Mouse (Mus musculus) hindbrain, embryonic 10.5 days (tissue): Measurements from ENCODE around the gene Gsto1. TPM values are rescaled to one million over a fixed set of nuclear protein-coding genes. Genes with fewer than 3 reads are reported as not detected.

Experiments used
- DNase-seq: peaks from one replicate; pipeline ENCODE4 v3.0.0-alpha.2; 2017; ENCODE audit warnings: low spot score
- H3K27ac ChIP-seq: fragments of 300-500 bp; sonication (generic); 2 replicates; pipeline ENCODE4 v1.5.1; 2016; ENCODE audit warnings: mild to moderate bottlenecking, moderate library complexity
- H3K27me3 ChIP-seq: fragments of 300-500 bp; sonication (generic); 2 replicates; pipeline ENCODE4 v1.6.1; 2016; ENCODE audit warnings: mild to moderate bottlenecking; ENCODE audit not compliant: poor library complexity, insufficient read depth, severe bottlenecking
- H3K36me3 ChIP-seq: fragments of 300-500 bp; sonication (generic); 2 replicates; pipeline ENCODE4 v1.6.1; 2016; ENCODE audit warnings: mild to moderate bottlenecking, moderate library complexity
- H3K4me1 ChIP-seq: fragments of 300-500 bp; sonication (generic); replicated peaks from 2 replicates; pipeline ENCODE4 v1.6.1; 2016; ENCODE audit warnings: mild to moderate bottlenecking
- H3K4me3 ChIP-seq: fragments of 300-500 bp; sonication (generic); 2 replicates; pipeline ENCODE4 v1.5.1; 2016; ENCODE audit warnings: mild to moderate bottlenecking, moderate library complexity
- H3K9me3 ChIP-seq: fragments of 300-500 bp; sonication (generic); 2 replicates; pipeline ENCODE4 v1.6.1; 2016; ENCODE audit warnings: mild to moderate bottlenecking, moderate library complexity
- WGBS: fragments of 180-500 bp; shearing (Covaris S2); methylation state at CpG from one replicate; pipeline ENCODE4 v1.1.7; 2016; 5-methylcytosine and 5-hydroxymethylcytosine counted together
- polyA plus RNA-seq: library from polyadenylated mRNA; unstranded; fragments of >200 nt; fragmentation: Nextera tagmentation; extraction: Ambion mirVana; gene quantifications from 2 replicates; pipeline ENCODE4 v1.2.1, GENCODE M21; 2016

Gene Gsto1
- polyA plus RNA-seq, 1 experiment from 2014 or later: 115 TPM

- DNase-seq: no peak
- Histone ChIP-seq H3K9me3 (no peaks in the 10 kb centered on the region), H3K27ac (peak overlapping the region; percentile 97), H3K27me3 (no peaks in the 10 kb centered on the region; the same call in 1 of the 2 replicates), H3K4me1 (peaks cover 13% of the 10 kb centered on the region; the same call in 1 of the 2 replicates), H3K36me3 (peaks cover 14% of the 10 kb centered on the region), H3K4me3 (peak overlapping the region; percentile 71)
- 83% methylated on average over 7 of the region's 7 CpGs for WGBS
Observed at GRCm38 (mm10) chr19:47864721-47865120, 10.0 kb downstream of the Gsto1 start.

- H3K4me3 ChIP-seq: peak within 1 kb of the TSS; percentile 71
- H3K9me3 ChIP-seq: no peaks in the 10 kb centered on the region
- no peaks in the 10 kb centered on the region; the same call in 1 of the 2 replicates for H3K27me3 ChIP-seq
- peak within 1 kb of the TSS; percentile 97 for H3K27ac ChIP-seq
- H3K4me1 ChIP-seq: peaks cover 13% of the 10 kb centered on the region; the same call in 1 of the 2 replicates
- DNase-seq: peak; percentile 95
- under 1% methylated on average over 49 of the region's 49 CpGs for WGBS
- peaks cover 14% of the 10 kb centered on the region for H3K36me3 ChIP-seq
Observed at GRCm38 (mm10) chr19:47865353-47865947, 10.7 kb downstream of the Gsto1 start, which contains the start of gene Gsto2. Gene Gsto2, plus strand, starts transcription at chr19:47865534.

- peaks cover 8% of the 10 kb centered on the region for H3K36me3 ChIP-seq
Observed at GRCm38 (mm10) chr19:47867628-47868175, 12.9 kb downstream of the Gsto1 start.

DNA sequence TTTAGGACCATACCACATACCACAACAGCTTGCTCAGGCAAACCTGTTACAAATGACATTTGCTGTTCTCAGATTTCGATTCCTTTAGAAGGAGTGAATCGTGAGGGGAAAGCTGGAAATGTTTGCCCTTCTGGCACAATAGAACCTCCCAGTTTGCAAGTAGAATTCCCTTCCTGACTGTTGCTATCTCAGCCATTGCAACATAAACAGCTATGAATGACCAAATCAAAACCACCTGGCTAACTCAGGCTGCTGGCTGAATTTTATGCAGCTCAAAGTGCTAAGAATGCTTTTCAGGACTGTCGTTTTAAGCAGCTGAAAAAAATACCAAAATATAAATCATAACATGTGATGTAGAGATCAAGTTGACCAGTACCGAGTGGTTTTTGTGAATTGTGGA lies 14.2 kb downstream of the Gsto1 start:
- H3K27ac ChIP-seq: no peak overlapping the region
- H3K4me1 ChIP-seq: peaks cover 13% of the 10 kb centered on the region; the same call in 1 of the 2 replicates
- H3K4me3 ChIP-seq: no peak overlapping the region
- peaks cover 4% of the 10 kb centered on the region; the same call in 1 of the 2 replicates for H3K36me3 ChIP-seq
- WGBS: 69% methylated on average over 4 of the region's 4 CpGs
- H3K27me3 ChIP-seq: no peaks in the 10 kb centered on the region; the same call in 1 of the 2 replicates
- no peak for DNase-seq
- no peaks in the 10 kb centered on the region for H3K9me3 ChIP-seq

More at GRCm38 (mm10) chr19:47867628-47868175, 12.9 kb downstream of the Gsto1 start:
- Histone ChIP-seq H3K4me1 (peaks cover 13% of the 10 kb centered on the region; the same call in 1 of the 2 replicates), H3K9me3 (no peaks in the 10 kb centered on the region), H3K4me3 (no peak overlapping the region), H3K27ac (no peak overlapping the region), H3K27me3 (no peaks in the 10 kb centered on the region; the same call in 1 of the 2 replicates)
- 75% methylated on average over 4 of the region's 4 CpGs for WGBS
- DNase-seq: no peak

GRCm38 (mm10) chr19:47869516-47869915 lies 14.7 kb downstream of the Gsto1 start:
- 80% methylated on average over 3 of the region's 3 CpGs for WGBS
- H3K4me3 ChIP-seq: no peak overlapping the region

GRCm38 (mm10) chr19:47870102-47870666 lies 15.4 kb downstream of the Gsto1 start:
- Histone ChIP-seq H3K4me1 (peaks cover 6% of the 10 kb centered on the region; the same call in 1 of the 2 replicates), H3K36me3 (no peaks in the 10 kb centered on the region), H3K4me3 (no peak overlapping the region), H3K27ac (no peak overlapping the region), H3K9me3 (no peaks in the 10 kb centered on the region), H3K27me3 (no peaks in the 10 kb centered on the region; the same call in 1 of the 2 replicates)
- 79% methylated on average over 7 of the region's 7 CpGs for whole genome bisulfite sequencing
- DNase-seq: no peak

More at GRCm38 (mm10) chr19:47869516-47869915, 14.7 kb downstream of the Gsto1 start:
- Histone ChIP-seq H3K4me1 (peaks cover 12% of the 10 kb centered on the region; the same call in 1 of the 2 replicates), H3K27ac (no peak overlapping the region), H3K27me3 (no peaks in the 10 kb centered on the region; the same call in 1 of the 2 replicates), H3K36me3 (no peaks in the 10 kb centered on the region), H3K9me3 (no peaks in the 10 kb centered on the region)
- DNase-seq: no peak

DNA sequence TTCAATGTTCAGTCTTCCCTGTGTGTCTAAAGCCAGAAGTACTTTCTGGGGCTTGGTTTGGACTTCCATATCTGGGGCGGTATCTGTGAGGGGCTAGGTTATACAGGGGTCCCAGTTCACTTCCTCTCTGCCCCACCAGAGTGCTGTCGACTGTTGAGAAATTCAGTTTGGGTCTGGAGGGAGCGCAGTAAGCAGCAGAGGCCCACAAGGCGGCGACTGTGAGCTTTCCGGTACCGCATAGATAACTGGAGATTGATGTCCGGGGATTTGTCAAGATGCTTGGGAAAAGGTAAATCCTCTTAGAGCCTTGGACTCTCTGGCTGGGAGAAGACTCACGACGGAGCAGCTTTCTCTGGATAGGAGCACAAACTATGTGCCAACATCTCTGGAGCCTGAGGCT lies 16.7 kb downstream of the Gsto1 start:
- Histone ChIP-seq H3K9me3 (no peaks in the 10 kb centered on the region), H3K27ac (no peak overlapping the region), H3K27me3 (no peaks in the 10 kb centered on the region; the same call in 1 of the 2 replicates), H3K36me3 (no peaks in the 10 kb centered on the region), H3K4me3 (no peak overlapping the region), H3K4me1 (no peaks in the 10 kb centered on the region)
- DNase-seq: peak; percentile 27
- WGBS: 26% methylated on average over 10 of the region's 10 CpGs

GRCm38 (mm10) chr19:47876252-47876651 lies 21.5 kb downstream of the Gsto1 start:
- no peak overlapping the region for H3K27ac ChIP-seq
- H3K4me3 ChIP-seq: no peak overlapping the region
- WGBS: 82% methylated on average over 15 of the region's 15 CpGs
- H3K9me3 ChIP-seq: no peaks in the 10 kb centered on the region
- H3K27me3 ChIP-seq: no peaks in the 10 kb centered on the region
- no peaks in the 10 kb centered on the region for H3K36me3 ChIP-seq
- H3K4me1 ChIP-seq: 0 out of 2 replicates have a peak, but pooled peaks cover 4% of the 10 kb centered on the region
- no peak for DNase-seq

DNA sequence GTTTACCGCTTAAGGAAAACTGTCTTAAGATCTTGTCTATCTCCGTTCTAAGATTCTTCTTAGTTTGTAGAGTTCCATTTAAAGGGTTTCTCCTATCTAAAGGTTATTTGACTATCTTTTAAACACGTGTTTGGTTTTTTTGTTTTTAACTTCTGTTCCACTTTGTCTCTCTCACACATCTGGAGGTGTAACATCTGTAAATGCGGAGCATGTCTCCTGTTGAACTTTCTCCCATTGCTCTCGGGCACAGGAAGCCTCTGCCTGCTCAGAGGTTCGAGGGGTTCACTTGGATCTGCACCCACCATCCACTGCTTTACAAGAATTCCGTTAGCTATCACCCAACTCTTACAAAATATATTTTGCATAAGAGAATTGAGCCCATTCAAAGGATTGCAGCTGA lies 26.8 kb downstream of the Gsto1 start:
- no peak for DNase-seq
- H3K27me3 ChIP-seq: no peaks in the 10 kb centered on the region
- H3K4me3 ChIP-seq: no peak overlapping the region
- H3K27ac ChIP-seq: no peak overlapping the region
- H3K4me1 ChIP-seq: peaks cover 17% of the 10 kb centered on the region
- 85% methylated on average over 7 of the region's 7 CpGs for WGBS
- H3K9me3 ChIP-seq: no peaks in the 10 kb centered on the region
- no peaks in the 10 kb centered on the region for H3K36me3 ChIP-seq

- DNase-seq: peak; percentile 88
- Histone ChIP-seq H3K4me1 (peaks cover 17% of the 10 kb centered on the region), H3K4me3 (no peak overlapping the region), H3K27ac (no peak overlapping the region), H3K36me3 (no peaks in the 10 kb centered on the region), H3K27me3 (no peaks in the 10 kb centered on the region), H3K9me3 (no peaks in the 10 kb centered on the region)
- 30% methylated on average over 11 of the region's 11 CpGs for WGBS
Observed at GRCm38 (mm10) chr19:47882151-47882881, 27.5 kb downstream of the Gsto1 start.

GRCm38 (mm10) chr19:47882882-47883254 lies 28.1 kb downstream of the Gsto1 start:
- peak overlapping the region; percentile 66; the same call in 1 of the 2 replicates for H3K27ac ChIP-seq
- H3K4me3 ChIP-seq: no peak overlapping the region
- H3K9me3 ChIP-seq: no peaks in the 10 kb centered on the region
- peaks cover 17% of the 10 kb centered on the region for H3K4me1 ChIP-seq
- H3K27me3 ChIP-seq: no peaks in the 10 kb centered on the region
- H3K36me3 ChIP-seq: no peaks in the 10 kb centered on the region
- DNase-seq: no peak
- WGBS: 64% methylated on average over 9 of the region's 9 CpGs

- DNase-seq: no peak
- no peaks in the 10 kb centered on the region for H3K36me3 ChIP-seq
- no peaks in the 10 kb centered on the region for H3K27me3 ChIP-seq
- no peaks in the 10 kb centered on the region for H3K9me3 ChIP-seq
- WGBS: 83% methylated on average over 13 of the region's 13 CpGs
- no peak overlapping the region for H3K27ac ChIP-seq
- no peak overlapping the region for H3K4me3 ChIP-seq
- H3K4me1 ChIP-seq: peaks cover 17% of the 10 kb centered on the region
Observed at GRCm38 (mm10) chr19:47884296-47885085, 29.7 kb downstream of the Gsto1 start.
